In the genomic region with DNA sequence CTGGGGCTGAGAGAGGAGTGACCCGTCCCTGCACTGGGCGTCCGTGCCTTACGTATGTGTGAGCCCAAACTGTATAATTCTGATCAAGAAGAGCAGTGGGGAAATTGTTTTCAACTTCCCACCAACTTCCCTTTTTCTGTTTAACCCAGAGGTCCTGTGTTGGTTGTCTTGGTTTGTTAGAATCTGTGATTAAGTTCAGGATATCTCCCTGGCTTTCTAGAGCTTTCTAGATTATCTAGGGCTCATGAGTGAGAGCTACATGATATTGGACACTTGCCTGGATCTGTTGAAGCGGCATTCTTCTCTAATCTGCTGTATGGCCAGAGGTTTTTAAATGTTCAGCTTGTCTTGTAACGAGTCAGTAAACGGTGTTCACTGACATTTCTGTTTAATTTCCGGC, we compare ENCODE assay signal across 28 mouse cellular contexts. TPM values are rescaled to one million over a fixed set of nuclear protein-coding genes. Genes with fewer than 3 reads are reported as not detected.
DNase-seq lines count a peak whose midpoint lies in the region; ATAC-seq and TF ChIP-seq lines count a peak whose summit lies in the region.
"Had no signal": no experiment of that assay in that cellular context is flagged by ENCODE, and none has a peak within 500 bp of the region (broad histone marks: within the 10 kb centered on the region; RNA-seq: fewer than 3 reads in every experiment).

No protein-coding gene starts in this region.

- no peak overlapping the region for H3K4me2 ChIP-seq in heart, embryonic 16.5 days (ENCODE audit: low read depth, low read length)
- no peak overlapping the region for H3K4me2 ChIP-seq in lung, postnatal 0 days (replicated peaks; ENCODE audit: low read depth, low read length)
- H3K4me2 ChIP-seq: embryonic facial prominence, embryonic 13.5 days; forebrain, embryonic 12.5 days; heart, embryonic 12.5 days; kidney, embryonic 15.5 days; limb, embryonic 15.5 days; midbrain, embryonic 13.5 days had no signal

- H3K4me1 ChIP-seq in heart, embryonic 16.5 days (ENCODE audit: control insufficient read depth, insufficient read depth, low read length), result peaks cover 10% of the 10 kb centered on the region
- 0 out of 2 replicates have a peak, but pooled peaks cover 2% of the 10 kb centered on the region for H3K4me1 ChIP-seq in heart, embryonic 10.5 days
- H3K4me1 ChIP-seq in lung, postnatal 0 days (ENCODE audit: insufficient read depth, low read depth, low read length), result no peaks in the 10 kb centered on the region
- no peaks in the 10 kb centered on the region for H3K4me1 ChIP-seq in lung, adult 2 months (ENCODE audit: control insufficient read depth, insufficient read depth, low read length)
- H3K4me1 ChIP-seq: forebrain, embryonic 12.5 days; limb, embryonic 15.5 days; midbrain, embryonic 13.5 days had no signal

- TF ChIP-seq CTCF in lung, postnatal 0 days (IDR thresholded peaks at IDR 0.05), result no peak
- no peak for TF ChIP-seq CTCF in lung, adult 2 months (IDR thresholded peaks at IDR 0.05; ENCODE audit: insufficient read depth, low read length)

- no peak for TF ChIP-seq EP300 in lung, postnatal 0 days (IDR thresholded peaks at IDR 0.05)

- H3K27ac ChIP-seq in heart, embryonic 16.5 days (ENCODE audit: low read length), result peak overlapping the region; percentile 60
- H3K27ac ChIP-seq in heart, embryonic 10.5 days, result no peak overlapping the region
- no peak overlapping the region for H3K27ac ChIP-seq in lung, postnatal 0 days (ENCODE audit: low read length)
- H3K27ac ChIP-seq: embryonic facial prominence, embryonic 13.5 days; forebrain, embryonic 12.5 days; kidney, embryonic 15.5 days; limb, embryonic 15.5 days; liver, embryonic 14.5 days; midbrain, embryonic 13.5 days had no signal

- H3K36me3 ChIP-seq in heart, embryonic 16.5 days (ENCODE audit: control insufficient read depth, insufficient read depth), result no peaks in the 10 kb centered on the region
- H3K36me3 ChIP-seq in heart, embryonic 10.5 days, result no peaks in the 10 kb centered on the region
- no peaks in the 10 kb centered on the region for H3K36me3 ChIP-seq in lung, postnatal 0 days (ENCODE audit: insufficient read depth, low read length)
- H3K36me3 ChIP-seq: embryonic facial prominence, embryonic 13.5 days; forebrain, embryonic 12.5 days; G1E; heart, embryonic 12.5 days; kidney, embryonic 15.5 days; limb, embryonic 15.5 days; midbrain, embryonic 13.5 days had no signal

- no peaks in the 10 kb centered on the region for H3K27me3 ChIP-seq in heart, embryonic 16.5 days (ENCODE audit: control insufficient read depth, insufficient read depth, low read length)
- no peaks in the 10 kb centered on the region for H3K27me3 ChIP-seq in heart, embryonic 10.5 days (ENCODE audit: insufficient read depth, poor library complexity, severe bottlenecking)
- H3K27me3 ChIP-seq in lung, postnatal 0 days (replicated peaks; ENCODE audit: insufficient read depth, low read length), result no peaks in the 10 kb centered on the region
- H3K27me3 ChIP-seq: CH12.LX; embryonic facial prominence, embryonic 13.5 days; kidney, embryonic 15.5 days; limb, embryonic 15.5 days had no signal

- ATAC-seq in heart, embryonic 16.5 days (replicated peaks; ENCODE audit: extremely low read depth, insufficient read depth, low FRiP score), result no peak
- ATAC-seq in lung, postnatal 0 days, result no peak
- peak; percentile 71 to 79 for ATAC-seq in hematopoietic stem cell, adult 5-6 weeks (replicated peaks in 1 of 2; ENCODE audit: insufficient read depth in 1 of 2, low FRiP score in 2 of 2, low TSS enrichment in 1 of 2, low read depth in 1 of 2, poor library complexity in 2 of 2, severe bottlenecking in 2 of 2)
- ATAC-seq: activated CD4-positive, CD25-positive, alpha-beta regulatory T cell, adult 4 months; intestine, postnatal 0 days; midbrain, embryonic 13.5 days had no signal

- DNase-seq in heart, embryonic 10.5 days (ENCODE audit: low spot score), result no peak
- DNase-seq in lung, postnatal 0 days (ENCODE audit: low spot score), result peak; percentile 53
- DNase-seq in lung, adult 2 months, result no peak
- no peak for DNase-seq in thymus, postnatal 36 days
- no peak for DNase-seq in cerebellum, adult 11 months
- DNase-seq: adrenal gland, adult 8-10 months; B cell, adult 2 months; cerebellum, adult 18-20 months; cerebellum, postnatal 14 days; embryo, embryonic 11 days; gastrocnemius, postnatal 36 days; layer of hippocampus, adult 9-11 months; left cerebral cortex, postnatal 4 days; lung, postnatal 36 days had no signal

- H3K9me3 ChIP-seq in heart, embryonic 16.5 days (replicated peaks; ENCODE audit: control insufficient read depth, low read length), result no peaks in the 10 kb centered on the region
- no peaks in the 10 kb centered on the region for H3K9me3 ChIP-seq in heart, embryonic 10.5 days
- H3K9me3 ChIP-seq in lung, postnatal 0 days (ENCODE audit: low read length), result no peaks in the 10 kb centered on the region
- H3K9me3 ChIP-seq: embryonic facial prominence, embryonic 13.5 days; forebrain, embryonic 12.5 days; G1E; heart, embryonic 12.5 days; kidney, embryonic 15.5 days; limb, embryonic 15.5 days; midbrain, embryonic 13.5 days had no signal

- H3K4me3 ChIP-seq in heart, embryonic 16.5 days (ENCODE audit: low read length), result no peak overlapping the region
- no peak overlapping the region for H3K4me3 ChIP-seq in heart, embryonic 10.5 days
- no peak overlapping the region for H3K4me3 ChIP-seq in lung, postnatal 0 days (ENCODE audit: low read depth, low read length)
- H3K4me3 ChIP-seq in lung, adult 2 months (replicated peaks; ENCODE audit: extremely low read depth, low read depth, low read length), result no peak overlapping the region
- H3K4me3 ChIP-seq: embryonic facial prominence, embryonic 13.5 days; erythroblast, embryonic 14.5 days; forebrain, embryonic 12.5 days; heart, embryonic 12.5 days; kidney, embryonic 15.5 days; limb, embryonic 15.5 days; midbrain, embryonic 13.5 days had no signal

- WGBS in heart, embryonic 16.5 days, result 40% methylated on average over 8 of the region's 8 CpGs
- WGBS in heart, embryonic 10.5 days, result 62% methylated on average over 8 of the region's 8 CpGs
- 43% methylated on average over 8 of the region's 8 CpGs for WGBS in lung, postnatal 0 days
- 52% methylated on average over 8 of the region's 8 CpGs for WGBS in lung, adult 2 months

- TF ChIP-seq POLR2A in lung, adult 2 months (IDR thresholded peaks at IDR 0.05; ENCODE audit: borderline replicate concordance, extremely low read depth, low read depth, low read length), result no peak

- H3K9ac ChIP-seq in heart, embryonic 16.5 days (ENCODE audit: low read length), result 0 out of 2 replicates have a peak overlapping the region, but pooled peaks have one; percentile 13
- H3K9ac ChIP-seq in lung, postnatal 0 days (replicated peaks; ENCODE audit: low read depth), result no peak overlapping the region
- H3K9ac ChIP-seq: embryonic facial prominence, embryonic 13.5 days; forebrain, embryonic 12.5 days; heart, embryonic 12.5 days; kidney, embryonic 15.5 days; limb, embryonic 15.5 days; liver, embryonic 14.5 days; midbrain, embryonic 13.5 days had no signal

RNA-seq across cellular contexts. Expression of a gene that starts 30.7 kb away (rescaled TPM):
- polyA plus RNA-seq in heart, embryonic 16.5 days (2015; fragmentation: Nextera tagmentation; extraction: Ambion mirVana), result 3.1 and 4.0 TPM in 2 replicates
- polyA plus RNA-seq in heart, embryonic 10.5 days (2016; fragmentation: Nextera tagmentation; extraction: Ambion mirVana), result 2.0 and 2.5 TPM in 2 replicates
- polyA plus RNA-seq in lung, postnatal 0 days (2015; fragmentation: Nextera tagmentation; extraction: Ambion mirVana), result 10.1 and 11.7 TPM in 2 replicates
- polyA plus RNA-seq in lung, adult 2 months (2012; rRNA removed), result 7.1 and 9.5 TPM in 2 replicates
- total RNA-seq in hematopoietic stem cell, adult 5-6 weeks (2017), result 35.9 and 44.8 TPM in 2 replicates
- total RNA-seq: gastrocnemius, postnatal 36 days had no signal

RNA-seq across cellular contexts. Expression of a gene that starts 53.8 kb away (rescaled TPM):
- polyA plus RNA-seq in heart, embryonic 16.5 days (2015; fragmentation: Nextera tagmentation; extraction: Ambion mirVana), result 6.9 and 8.2 TPM in 2 replicates
- polyA plus RNA-seq in heart, embryonic 10.5 days (2016; fragmentation: Nextera tagmentation; extraction: Ambion mirVana), result 5.3 and 8.1 TPM in 2 replicates
- 23.3 and 24.7 TPM in 2 replicates for polyA plus RNA-seq in lung, postnatal 0 days (2015; fragmentation: Nextera tagmentation; extraction: Ambion mirVana)
- 105 and 124 TPM in 2 replicates for polyA plus RNA-seq in lung, adult 2 months (2012; rRNA removed)
- total RNA-seq in hematopoietic stem cell, adult 5-6 weeks (2017), result 16.3 and 29.6 TPM in 2 replicates
- total RNA-seq: CH12.LX had no signal

Comparison
In these comparisons a context has a peak if more than half of its experiments do, and no peak if none do; other contexts are left out.
1. ATAC-seq: peak in hematopoietic stem cell, adult 5-6 weeks (2 of 2); none in heart, embryonic 16.5 days (single experiment) and lung, postnatal 0 days (single experiment).